8 mouse cellular contexts compared by ENCODE assay signal in the genomic region with DNA sequence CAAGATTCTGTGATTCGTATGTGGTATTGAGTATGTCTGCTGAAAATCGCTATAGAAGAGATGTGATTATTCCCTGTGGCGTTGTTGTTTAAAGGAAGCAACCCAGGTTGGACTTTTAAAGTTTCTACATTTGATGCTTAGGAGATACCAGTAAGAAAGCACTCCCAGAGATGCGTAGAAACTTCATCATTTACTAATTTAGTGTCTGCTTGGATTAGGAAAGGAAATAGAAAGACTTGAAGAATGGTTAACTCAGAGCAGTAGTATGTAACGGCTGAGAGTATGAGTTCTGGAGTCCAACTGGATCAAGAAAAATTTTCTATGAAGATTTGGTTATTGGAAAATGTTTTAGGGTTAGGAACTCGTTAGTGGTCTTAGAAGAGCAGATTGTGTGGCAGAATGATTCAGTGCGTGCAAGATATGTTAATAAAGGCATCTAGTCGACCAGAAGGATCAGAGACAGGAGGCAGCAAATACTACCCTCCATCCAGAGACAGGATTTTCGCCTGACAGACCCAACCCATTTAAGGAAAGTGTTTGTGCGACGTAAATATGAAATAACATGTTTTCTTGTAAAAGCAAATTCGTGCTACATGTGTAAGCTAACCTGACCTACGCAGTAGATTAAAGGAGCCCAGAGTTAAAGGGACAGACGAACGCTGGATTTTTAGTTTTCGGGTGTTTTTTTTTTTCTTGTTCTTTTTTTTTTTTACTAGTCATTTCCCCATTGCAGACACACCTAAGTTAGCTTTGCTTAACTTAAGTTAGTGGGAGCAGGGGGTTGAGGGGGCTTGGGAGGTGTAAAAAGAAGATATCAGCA. TPM values are rescaled to one million over a fixed set of nuclear protein-coding genes. Genes with fewer than 3 reads are reported as not detected.
DNase-seq lines count a peak whose midpoint lies in the region; ATAC-seq and TF ChIP-seq lines count a peak whose summit lies in the region.

No protein-coding gene starts in this region.

- H3K9me3 ChIP-seq in lung, postnatal 0 days (ENCODE audit: low read length): no peaks in the 10 kb centered on the region
- H3K9me3 ChIP-seq in embryonic facial prominence, embryonic 14.5 days (ENCODE audit: control insufficient read depth, low read length): 0 out of 2 replicates have a peak, but pooled peaks cover 8% of the 10 kb centered on the region
- peaks cover 3% of the 10 kb centered on the region; the same call in 1 of the 2 replicates for H3K9me3 ChIP-seq in limb, embryonic 10.5 days (replicated peaks)

- H3K4me2 ChIP-seq in lung, postnatal 0 days (replicated peaks; ENCODE audit: low read depth, low read length): peak overlapping the region; percentile 92
- peak overlapping the region; percentile 95 for H3K4me2 ChIP-seq in embryonic facial prominence, embryonic 14.5 days (ENCODE audit: low read depth, low read length)

- peaks cover 19% of the 10 kb centered on the region for H3K4me1 ChIP-seq in lung, postnatal 0 days (ENCODE audit: insufficient read depth, low read depth, low read length)
- peaks cover 14% of the 10 kb centered on the region for H3K4me1 ChIP-seq in embryonic facial prominence, embryonic 14.5 days (ENCODE audit: control insufficient read depth, insufficient read depth, low read length)
- peaks cover 23% of the 10 kb centered on the region for H3K4me1 ChIP-seq in limb, embryonic 10.5 days

- no peaks in the 10 kb centered on the region for H3K27me3 ChIP-seq in lung, postnatal 0 days (replicated peaks; ENCODE audit: insufficient read depth, low read length)
- no peaks in the 10 kb centered on the region for H3K27me3 ChIP-seq in embryonic facial prominence, embryonic 14.5 days (replicated peaks; ENCODE audit: control insufficient read depth, insufficient read depth, low read length)
- no peaks in the 10 kb centered on the region for H3K27me3 ChIP-seq in limb, embryonic 10.5 days (ENCODE audit: low read depth, poor library complexity, severe bottlenecking)

- peaks cover 11% of the 10 kb centered on the region for H3K36me3 ChIP-seq in lung, postnatal 0 days (ENCODE audit: insufficient read depth, low read length)
- peaks cover 41% of the 10 kb centered on the region for H3K36me3 ChIP-seq in embryonic facial prominence, embryonic 14.5 days (ENCODE audit: control insufficient read depth, insufficient read depth, low read length)
- peaks cover 45% of the 10 kb centered on the region for H3K36me3 ChIP-seq in limb, embryonic 10.5 days

- no peak for DNase-seq in lung, postnatal 0 days (ENCODE audit: low spot score)
- no peak for DNase-seq in lung, postnatal 25 days (ENCODE audit: low spot score)
- no peak for DNase-seq in embryonic facial prominence, embryonic 14.5 days (ENCODE audit: low spot score)
- no peak for DNase-seq in limb, embryonic 10.5 days (ENCODE audit: low spot score)
- peak; percentile 1 for DNase-seq in retina, postnatal 1 day
- no peak for DNase-seq in gastrocnemius, postnatal 4 days (ENCODE audit: low spot score in 2 of 2)
- DNase-seq in cerebellum, adult 11 months: no peak
- DNase-seq in left cerebral cortex, adult 18-20 months (ENCODE audit: low spot score in 2 of 2): no peak

- H3K9ac ChIP-seq in lung, postnatal 0 days (replicated peaks; ENCODE audit: low read depth): peak overlapping the region; percentile 24
- peak overlapping the region; percentile 92 for H3K9ac ChIP-seq in embryonic facial prominence, embryonic 14.5 days (ENCODE audit: low read depth, low read length)

- TF ChIP-seq CTCF in lung, postnatal 0 days (IDR thresholded peaks at IDR 0.05): no peak

- TF ChIP-seq EP300 in lung, postnatal 0 days (IDR thresholded peaks at IDR 0.05): no peak

- H3K27ac ChIP-seq in lung, postnatal 0 days (ENCODE audit: low read length): peak overlapping the region; percentile 96
- H3K27ac ChIP-seq in embryonic facial prominence, embryonic 14.5 days (replicated peaks; ENCODE audit: low read depth, low read length): peak overlapping the region; percentile 99
- H3K27ac ChIP-seq in limb, embryonic 10.5 days: peak overlapping the region; percentile 97

- H3K4me3 ChIP-seq in lung, postnatal 0 days (ENCODE audit: low read depth, low read length): peak overlapping the region; percentile 55
- H3K4me3 ChIP-seq in embryonic facial prominence, embryonic 14.5 days (ENCODE audit: low read depth, low read length): peak overlapping the region; percentile 72
- peak overlapping the region; percentile 76 for H3K4me3 ChIP-seq in limb, embryonic 10.5 days

- ATAC-seq in lung, postnatal 0 days: no peak
- ATAC-seq in embryonic facial prominence, embryonic 14.5 days (ENCODE audit: low read depth): no peak

- 68% methylated on average over 16 of the region's 16 CpGs for WGBS in lung, postnatal 0 days
- 68% methylated on average over 16 of the region's 16 CpGs for WGBS in embryonic facial prominence, embryonic 14.5 days
- 81% methylated on average over 16 of the region's 16 CpGs for WGBS in limb, embryonic 10.5 days

RNA-seq across cellular contexts. Expression of gene Lcmt2, which starts 1.0 kb away (rescaled TPM):
- 19.3 and 21.8 TPM in 2 replicates for polyA plus RNA-seq in lung, postnatal 0 days (2015; fragmentation: Nextera tagmentation; extraction: Ambion mirVana)
- polyA plus RNA-seq in embryonic facial prominence, embryonic 14.5 days (2014; fragmentation: Nextera tagmentation; extraction: Ambion mirVana): 14.9 and 16.9 TPM in 2 replicates
- 18.2 and 22.6 TPM in 2 replicates for polyA plus RNA-seq in limb, embryonic 10.5 days (2016; fragmentation: Nextera tagmentation; extraction: Ambion mirVana)
- 1 to 10 TPM; 5.6 to 6.4 TPM for total RNA-seq in gastrocnemius, postnatal 4 days (2021)
- 1 to 10 TPM; 6.9 to 7.6 TPM for total RNA-seq in left cerebral cortex, adult 18-20 months (2021)

RNA-seq across cellular contexts. Expression of gene Adal, which starts 1.2 kb away (rescaled TPM):
- polyA plus RNA-seq in lung, postnatal 0 days (2015; fragmentation: Nextera tagmentation; extraction: Ambion mirVana): 12.7 and 13.5 TPM in 2 replicates
- polyA plus RNA-seq in embryonic facial prominence, embryonic 14.5 days (2014; fragmentation: Nextera tagmentation; extraction: Ambion mirVana): 20.3 and 20.4 TPM in 2 replicates
- polyA plus RNA-seq in limb, embryonic 10.5 days (2016; fragmentation: Nextera tagmentation; extraction: Ambion mirVana): 15.4 and 22.2 TPM in 2 replicates
- total RNA-seq in gastrocnemius, postnatal 4 days (2021): 10 to 100 TPM; 12.8 to 13.7 TPM
- 10 to 100 TPM; 14.5 to 17.8 TPM for total RNA-seq in left cerebral cortex, adult 18-20 months (2021)

RNA-seq across cellular contexts. Expression of gene Tubgcp4, which starts 29.0 kb away (rescaled TPM):
- polyA plus RNA-seq in lung, postnatal 0 days (2015; fragmentation: Nextera tagmentation; extraction: Ambion mirVana): 18.6 and 22.0 TPM in 2 replicates
- 39.5 and 41.6 TPM in 2 replicates for polyA plus RNA-seq in embryonic facial prominence, embryonic 14.5 days (2014; fragmentation: Nextera tagmentation; extraction: Ambion mirVana)
- 78.0 and 82.8 TPM in 2 replicates for polyA plus RNA-seq in limb, embryonic 10.5 days (2016; fragmentation: Nextera tagmentation; extraction: Ambion mirVana)
- total RNA-seq in gastrocnemius, postnatal 4 days (2021): 10 to 100 TPM; 20.8 to 23.1 TPM
- 10 to 100 TPM; 45.6 to 49.8 TPM for total RNA-seq in left cerebral cortex, adult 18-20 months (2021)

RNA-seq across cellular contexts. Expression of gene Zscan29, which starts 29.5 kb away (rescaled TPM):
- 7.8 and 8.6 TPM in 2 replicates for polyA plus RNA-seq in lung, postnatal 0 days (2015; fragmentation: Nextera tagmentation; extraction: Ambion mirVana)
- 7.3 and 7.4 TPM in 2 replicates for polyA plus RNA-seq in embryonic facial prominence, embryonic 14.5 days (2014; fragmentation: Nextera tagmentation; extraction: Ambion mirVana)
- polyA plus RNA-seq in limb, embryonic 10.5 days (2016; fragmentation: Nextera tagmentation; extraction: Ambion mirVana): 9.8 and 10.2 TPM in 2 replicates
- 1 to 10 TPM; 7.3 to 9.0 TPM for total RNA-seq in gastrocnemius, postnatal 4 days (2021)
- 1 to 10 TPM; 6.5 to 6.9 TPM for total RNA-seq in left cerebral cortex, adult 18-20 months (2021)

RNA-seq across cellular contexts. Expression of gene Tgm7, which starts 31.8 kb away (rescaled TPM):
- polyA plus RNA-seq in lung, postnatal 0 days (2015; fragmentation: Nextera tagmentation; extraction: Ambion mirVana): not detected in 2 replicates
- not detected in 2 replicates for polyA plus RNA-seq in embryonic facial prominence, embryonic 14.5 days (2014; fragmentation: Nextera tagmentation; extraction: Ambion mirVana)
- polyA plus RNA-seq in limb, embryonic 10.5 days (2016; fragmentation: Nextera tagmentation; extraction: Ambion mirVana): not detected in 2 replicates
- not detected for total RNA-seq in gastrocnemius, postnatal 4 days (2021)
- under 1 TPM in 1 of 2 experiments, not detected in 1; 0.21 TPM for total RNA-seq in left cerebral cortex, adult 18-20 months (2021)
